Mouse (Mus musculus): ENCODE measurements at regions not wholly inside any gene's neighbourhood (a gene's known extent, or its start where the extent isn't known, plus 50 kb on each side); places are given as distances from the start of the nearest gene placed in this dataset.

- TF ChIP-seq GATA1 (IDR thresholded peaks at IDR 0.05; ENCODE audit: borderline replicate concordance, low read length) (no peak), FLI1 (IDR thresholded peaks at IDR 0.05; ENCODE audit: low read length) (no peak)
Measured at GRCm38 (mm10) chr1:76246181-76246796, 700.2 kb downstream of the Slc4a3 start.
